Mouse (Mus musculus) liver, embryonic 18 days (tissue): ENCODE data around the gene Trappc4. TPM values are rescaled to one million over a fixed set of nuclear protein-coding genes. Genes with fewer than 3 reads are reported as not detected.

Experiments used
- polyA plus RNA-seq: library from polyadenylated mRNA; depleted of rRNA; stranded (reverse); fragments of >200 nt; gene quantifications from 2 replicates; pipeline ENCODE4 v1.2.3, GENCODE M21; 2012; rRNA removed

Trappc4 gene
- 20.6 and 22.1 TPM in 2 replicates for polyA plus RNA-seq

GRCm38 (mm10) chr9:44406906-44407751 lies at the start of gene Trappc4, which contains the start of gene Rps25:
Trappc4 (minus strand) TSS chr9:44407600.
Rps25 (plus strand) TSS chr9:44407139.

GRCm38 (mm10) chr9:44454891-44455220 lies 47.5 kb upstream of the Trappc4 start, which contains the start of gene Upk2:
Upk2 (minus strand) TSS chr9:44454976.

GRCm38 (mm10) chr9:44440961-44441360 lies 33.6 kb upstream of the Trappc4 start, which contains the start of gene Foxr1:
Foxr1 (minus strand) TSS chr9:44441136.

GRCm38 (mm10) chr9:44418519-44419385 lies 11.4 kb upstream of the Trappc4 start, which contains the start of gene Ccdc84:
Ccdc84 (minus strand) TSS chr9:44418569.

GRCm38 (mm10) chr9:44396684-44397411 lies 10.6 kb downstream of the Trappc4 start, which contains the start of gene Slc37a4:
Slc37a4 (plus strand) TSS chr9:44396852.

GRCm38 (mm10) chr9:44379054-44379834 lies 28.2 kb downstream of the Trappc4 start, which contains the start of gene Hyou1:
Hyou1 (plus strand) TSS chr9:44379490.

GRCm38 (mm10) chr9:44361190-44361917 lies 46.0 kb downstream of the Trappc4 start, which contains the start of gene Vps11:
Vps11 (minus strand) TSS chr9:44361670.

Other genes starting within 250 kb of the Trappc4 start
- gene Cbl, start 173.6 kb downstream of the Trappc4 start, polyA plus RNA-seq: 3.9 and 4.7 TPM in 2 replicates
- not detected in 2 replicates for gene Ccdc153, start 166.9 kb downstream of the Trappc4 start, polyA plus RNA-seq
- gene Pdzd3, start 156.1 kb downstream of the Trappc4 start, polyA plus RNA-seq: 0.05 and 0.08 TPM in 2 replicates
- gene Nlrx1, start 139.0 kb downstream of the Trappc4 start, polyA plus RNA-seq: 2.6 and 3.2 TPM in 2 replicates
- 13.8 and 17.2 TPM in 2 replicates for gene Abcg4, start 119.0 kb downstream of the Trappc4 start, polyA plus RNA-seq
- gene Hinfp, start 101.9 kb downstream of the Trappc4 start, polyA plus RNA-seq: 12.1 and 12.9 TPM in 2 replicates
- 11.0 and 12.5 TPM in 2 replicates for gene C2cd2l, start 87.3 kb downstream of the Trappc4 start, polyA plus RNA-seq
- gene Dpagt1, start 81.6 kb downstream of the Trappc4 start, polyA plus RNA-seq: 18.5 and 19.8 TPM in 2 replicates
- gene H2afx, start 72.9 kb downstream of the Trappc4 start, polyA plus RNA-seq: 107 and 124 TPM in 2 replicates
- gene Hmbs, start 63.4 kb downstream of the Trappc4 start, polyA plus RNA-seq: 450 and 459 TPM in 2 replicates
- 10.0 and 10.6 TPM in 2 replicates for gene Vps11, start 45.9 kb downstream of the Trappc4 start, polyA plus RNA-seq
- gene Hyou1, start 28.1 kb downstream of the Trappc4 start, polyA plus RNA-seq: 18.1 and 22.7 TPM in 2 replicates
- gene Slc37a4, start 10.7 kb downstream of the Trappc4 start, polyA plus RNA-seq: 90.0 and 101 TPM in 2 replicates
- 535 and 642 TPM in 2 replicates for gene Rps25, start 461 bp downstream of the Trappc4 start, polyA plus RNA-seq
- gene Ccdc84, start 11.0 kb upstream of the Trappc4 start, polyA plus RNA-seq: 17.5 and 19.5 TPM in 2 replicates
- gene Foxr1, start 33.5 kb upstream of the Trappc4 start, polyA plus RNA-seq: 0.01 TPM in 1 of 2 replicates, not detected in the other
- gene Upk2, start 47.4 kb upstream of the Trappc4 start, polyA plus RNA-seq: not detected in 2 replicates
- gene Bcl9l, start 75.2 kb upstream of the Trappc4 start, polyA plus RNA-seq: 2.2 and 3.0 TPM in 2 replicates
- 0.28 and 0.31 TPM in 2 replicates for gene Cxcr5, start 154.3 kb upstream of the Trappc4 start, polyA plus RNA-seq
- 10.3 and 10.7 TPM in 2 replicates for gene Ddx6, start 197.3 kb upstream of the Trappc4 start, polyA plus RNA-seq